Mouse (Mus musculus) embryonic facial prominence, embryonic 12.5 days (tissue): Measurements from ENCODE around the gene 1110065P20Rik. TPM values are rescaled to one million over a fixed set of nuclear protein-coding genes. Genes with fewer than 3 reads are reported as not detected.
A peak's percentile ranks its signal among the peaks of the same experiment; 100 is the strongest.

ENCODE experiments used
- ATAC-seq: fragments of 200-750 bp; cut with Nextera tagmentation; 2 replicates; pipeline ENCODE4 v1.8.0; 2017; ENCODE audit not compliant: insufficient number of reproducible peaks, insufficient read depth, low FRiP score, low TSS enrichment
- H3K27ac ChIP-seq: fragments of 300-500 bp; sonication (generic); 2 replicates; pipeline ENCODE4 v1.5.1; 2016; ENCODE audit warnings: mild to moderate bottlenecking
- H3K27me3 ChIP-seq: fragments of 300-500 bp; sonication (generic); 2 replicates; pipeline ENCODE4 v1.6.1; 2016; ENCODE audit warnings: mild to moderate bottlenecking, moderate library complexity
- H3K36me3 ChIP-seq: fragments of 300-500 bp; sonication (generic); 2 replicates; pipeline ENCODE4 v1.6.1; 2016; ENCODE audit warnings: mild to moderate bottlenecking
- H3K4me1 ChIP-seq: fragments of 300-500 bp; sonication (generic); 2 replicates; pipeline ENCODE4 v1.6.1; 2016
- H3K4me2 ChIP-seq: fragments of 300-500 bp; sonication (generic); replicated peaks from 2 replicates; pipeline ENCODE4 v1.6.1; 2016; ENCODE audit warnings: mild to moderate bottlenecking, moderate library complexity
- H3K4me3 ChIP-seq: fragments of 300-500 bp; sonication (generic); 2 replicates; pipeline ENCODE4 v1.5.1; 2016; ENCODE audit warnings: mild to moderate bottlenecking
- H3K9ac ChIP-seq: fragments of 300-500 bp; sonication (generic); 2 replicates; pipeline ENCODE4 v1.6.1; 2016; ENCODE audit warnings: mild to moderate bottlenecking, moderate library complexity
- H3K9me3 ChIP-seq: fragments of 300-500 bp; sonication (generic); 2 replicates; pipeline ENCODE4 v1.6.1; 2016; ENCODE audit warnings: mild to moderate bottlenecking, moderate library complexity
- WGBS: fragments of 180-500 bp; shearing (Covaris S2); methylation state at CpG from one replicate; pipeline ENCODE4 v1.1.7; 2016; 5-methylcytosine and 5-hydroxymethylcytosine counted together
- polyA plus RNA-seq: library from polyadenylated mRNA; unstranded; fragments of >200 nt; fragmentation: Nextera tagmentation; extraction: Ambion mirVana; gene quantifications from 2 replicates; pipeline ENCODE4 v1.2.1, GENCODE M21; 2016

The 1110065P20Rik gene
- polyA plus RNA-seq, 1 experiment from 2014 or later, result 62.8 TPM

DNA sequence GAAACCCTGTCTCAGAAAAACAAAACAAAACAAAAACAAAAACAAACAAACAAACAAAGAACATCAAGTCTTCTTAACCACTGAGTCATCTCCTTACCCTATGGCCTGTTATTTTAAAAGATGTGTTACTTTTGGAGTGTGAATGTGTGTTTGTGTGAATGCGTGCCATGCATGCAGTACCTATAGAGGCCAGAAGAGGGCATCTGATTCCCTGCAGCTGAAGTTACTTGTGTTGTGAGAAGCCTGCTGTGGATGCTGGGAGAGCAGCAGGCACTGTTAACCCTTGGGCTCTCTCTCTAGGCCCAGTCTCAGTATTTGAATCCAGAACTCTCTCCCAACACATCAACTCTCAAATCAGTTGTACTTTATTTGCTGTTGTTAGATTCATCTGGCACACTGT lies 21.7 kb upstream of the 1110065P20Rik start:
- 100% methylated on average over 1 of the region's 1 CpGs for WGBS
- Histone ChIP-seq H3K36me3 (no peaks in the 10 kb centered on the region), H3K27me3 (no peaks in the 10 kb centered on the region), H3K9ac (no peak overlapping the region), H3K4me2 (no peak overlapping the region), H3K4me3 (no peak overlapping the region), H3K9me3 (0 out of 2 replicates have a peak, but pooled peaks cover 4% of the 10 kb centered on the region), H3K27ac (no peak overlapping the region), H3K4me1 (no peaks in the 10 kb centered on the region)
- ATAC-seq, result no peak

DNA sequence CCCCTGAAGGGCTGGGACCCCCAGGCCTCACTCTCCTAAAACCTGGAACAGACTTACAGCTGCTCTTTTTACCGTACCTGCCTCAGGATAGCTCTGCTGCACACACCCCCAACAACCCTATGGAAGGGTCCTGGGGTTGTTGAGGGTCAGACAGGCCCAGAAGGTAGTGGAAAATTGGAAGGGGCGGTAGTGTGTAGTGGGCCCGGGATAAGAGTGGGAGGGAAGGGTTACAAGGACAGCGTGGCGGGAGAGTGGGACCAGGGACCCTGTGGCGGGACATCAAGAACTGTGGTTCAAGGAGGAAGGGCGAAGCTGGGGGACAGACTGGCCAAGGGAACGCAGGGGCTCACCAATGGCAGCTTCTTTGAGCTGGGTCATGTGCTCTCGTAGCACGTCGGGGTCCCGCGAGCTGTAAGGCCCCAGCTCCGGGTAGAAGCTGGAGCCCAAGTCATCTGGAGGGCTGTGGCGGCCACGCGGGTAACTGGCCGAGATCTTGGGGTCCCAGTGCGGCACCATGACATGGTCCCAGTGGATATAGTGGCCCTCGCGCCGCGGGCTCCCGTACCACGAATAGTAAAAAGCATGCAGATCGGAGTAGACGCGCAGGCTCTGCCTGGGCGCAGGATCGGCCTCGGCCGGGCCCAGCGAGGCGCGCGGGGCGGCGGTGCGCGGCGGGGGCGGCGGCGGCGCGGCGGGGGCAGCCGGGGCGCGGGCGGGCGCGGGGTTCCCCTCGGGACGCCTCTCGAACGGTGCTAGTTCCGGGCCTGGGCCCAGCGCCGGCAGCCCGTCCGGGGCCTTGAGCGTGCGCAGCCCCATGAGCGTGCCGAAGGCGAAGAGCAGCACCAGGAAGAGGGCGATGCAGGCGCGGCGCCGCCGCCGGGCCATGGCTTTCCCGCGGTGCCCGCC lies 10.5 kb upstream of the 1110065P20Rik start, which contains the start of gene Maneal:
Maneal (minus strand) TSS at position 889 of the 906 bp plus-strand sequence.
- Histone ChIP-seq H3K9me3 (no peaks in the 10 kb centered on the region), H3K36me3 (peaks cover 6% of the 10 kb centered on the region; the same call in 1 of the 2 replicates), H3K4me2 (peak within 1 kb of the TSS; percentile 82), H3K27ac (no peak within 1 kb of the TSS), H3K27me3 (peaks cover 38% of the 10 kb centered on the region), H3K9ac (peak within 1 kb of the TSS; percentile 55), H3K4me1 (peaks cover 15% of the 10 kb centered on the region), H3K4me3 (peak within 1 kb of the TSS; percentile 53)
- WGBS, result 3% methylated on average over 62 of the region's 77 CpGs
- no peak for ATAC-seq

DNA sequence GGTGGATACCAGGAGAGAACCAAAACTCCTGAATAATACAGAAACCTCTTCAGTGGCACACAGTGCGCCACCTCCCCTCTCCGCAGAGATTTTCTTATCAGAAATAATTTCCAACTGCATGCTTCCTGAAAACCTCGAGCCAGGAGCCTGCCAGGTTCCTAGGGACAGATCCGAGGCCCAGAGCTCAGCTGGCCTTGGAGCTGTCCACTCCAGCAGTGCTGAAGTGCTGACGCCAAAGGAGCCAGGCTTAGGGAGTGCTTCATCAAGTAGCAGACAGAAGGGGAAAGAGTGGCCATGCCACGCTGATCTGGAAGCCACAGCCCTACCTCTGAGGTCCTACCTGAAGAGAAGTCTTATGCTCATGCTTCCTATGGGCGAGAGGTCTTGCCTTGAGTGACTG lies 9.4 kb upstream of the 1110065P20Rik start:
- Histone ChIP-seq H3K4me3 (no peak overlapping the region), H3K36me3 (peaks cover 17% of the 10 kb centered on the region; the same call in 1 of the 2 replicates), H3K27ac (no peak overlapping the region), H3K9me3 (no peaks in the 10 kb centered on the region), H3K9ac (no peak overlapping the region), H3K4me2 (no peak overlapping the region), H3K27me3 (peaks cover 38% of the 10 kb centered on the region), H3K4me1 (peaks cover 15% of the 10 kb centered on the region)
- WGBS, result 12% methylated on average over 7 of the region's 7 CpGs
- no peak for ATAC-seq

DNA sequence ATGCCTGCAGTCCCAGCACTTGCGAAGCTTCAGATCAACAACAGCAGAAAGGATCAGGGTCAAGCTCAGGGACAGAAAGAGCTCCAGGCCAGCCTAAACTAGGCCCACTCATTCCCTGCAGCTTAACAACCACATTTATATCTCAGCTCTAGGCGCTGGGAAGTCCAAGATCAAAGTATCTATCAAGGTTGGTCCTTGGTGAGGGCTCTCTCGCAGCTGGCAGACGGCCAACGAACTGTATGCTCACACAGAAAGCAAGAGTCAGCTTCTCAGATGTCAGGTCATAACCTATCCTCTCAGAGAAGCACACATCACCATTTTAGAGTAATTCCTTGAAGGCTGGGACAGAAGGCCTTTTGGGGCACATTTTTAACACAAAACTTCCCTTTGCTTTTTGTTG lies 7.4 kb upstream of the 1110065P20Rik start:
- no peaks in the 10 kb centered on the region for H3K9me3 ChIP-seq
- H3K4me3 ChIP-seq, result no peak overlapping the region
- peaks cover 15% of the 10 kb centered on the region for H3K4me1 ChIP-seq
- H3K36me3 ChIP-seq, result peaks cover 34% of the 10 kb centered on the region
- ATAC-seq, result no peak
- peaks cover 33% of the 10 kb centered on the region for H3K27me3 ChIP-seq
- H3K27ac ChIP-seq, result no peak overlapping the region
- H3K9ac ChIP-seq, result no peak overlapping the region
- 66% methylated on average over 5 of the region's 5 CpGs for WGBS
- H3K4me2 ChIP-seq, result no peak overlapping the region

DNA sequence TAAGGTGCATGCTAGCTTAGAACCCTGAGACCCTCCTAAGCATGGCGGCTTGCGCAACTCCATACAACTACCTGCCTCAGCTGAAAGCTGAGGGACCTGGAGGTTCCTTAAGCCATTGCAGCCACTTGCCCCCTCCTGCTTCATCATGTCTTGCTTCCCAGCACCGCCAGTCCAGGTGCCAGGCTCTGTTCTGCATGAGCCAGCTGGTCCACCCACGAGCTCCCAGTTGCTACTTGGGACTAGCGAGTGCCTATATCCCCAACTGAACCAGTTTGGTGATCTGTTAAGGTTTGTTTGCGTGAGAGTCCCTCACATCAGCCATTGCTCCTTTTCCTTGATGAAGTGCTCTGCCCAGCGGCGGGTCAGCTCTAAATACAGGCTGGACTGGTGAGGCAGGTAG lies 5.3 kb upstream of the 1110065P20Rik start:
- H3K9me3 ChIP-seq, result no peaks in the 10 kb centered on the region
- 89% methylated on average over 8 of the region's 8 CpGs for WGBS
- no peak overlapping the region for H3K4me3 ChIP-seq
- H3K9ac ChIP-seq, result no peak overlapping the region
- no peak overlapping the region for H3K27ac ChIP-seq
- ATAC-seq, result no peak
- H3K27me3 ChIP-seq, result peaks cover 13% of the 10 kb centered on the region
- no peak overlapping the region for H3K4me2 ChIP-seq
- peaks cover 20% of the 10 kb centered on the region for H3K4me1 ChIP-seq
- H3K36me3 ChIP-seq, result peaks cover 36% of the 10 kb centered on the region

DNA sequence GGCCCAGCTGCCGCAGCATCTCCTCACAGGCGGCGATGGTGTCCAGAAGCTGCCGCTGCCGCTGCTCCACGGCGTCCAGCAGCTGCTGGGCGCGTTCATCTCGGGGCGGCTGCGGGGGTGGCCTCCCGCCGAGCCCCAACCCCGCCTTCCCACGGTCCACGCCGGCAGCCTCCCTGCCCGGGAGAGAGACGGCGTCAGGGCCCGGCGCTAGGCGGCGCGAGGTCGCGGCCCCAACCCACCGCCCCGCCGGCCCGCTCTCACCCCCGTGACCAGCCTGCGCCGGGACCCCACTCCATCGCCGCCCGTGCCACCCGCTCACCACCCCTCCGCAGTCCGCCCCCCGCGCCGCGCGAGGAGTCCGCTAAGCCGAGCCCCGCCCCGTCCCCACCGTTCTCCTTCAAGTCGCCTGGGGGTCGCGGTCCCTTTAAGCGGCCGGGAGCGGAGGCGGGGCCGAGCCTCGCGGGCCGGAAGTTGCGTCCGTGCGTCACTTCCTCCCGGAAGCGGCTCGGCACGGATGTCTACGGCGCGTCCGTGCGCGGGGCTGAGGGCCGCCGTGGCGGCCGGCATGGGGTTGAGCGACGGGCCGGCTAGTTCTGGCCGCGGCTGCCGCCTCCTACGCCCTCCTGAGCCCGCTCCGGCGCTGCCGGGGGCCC lies 609 bp downstream of the 1110065P20Rik start, which contains the start of gene Yrdc:
Yrdc (plus strand) TSS at position 419 of the 653 bp plus-strand sequence.
- Histone ChIP-seq H3K4me3 (peak within 1 kb of the TSS; percentile 100), H3K27me3 (no peaks in the 10 kb centered on the region), H3K36me3 (peaks cover 18% of the 10 kb centered on the region), H3K27ac (peak within 1 kb of the TSS; percentile 91), H3K9me3 (no peaks in the 10 kb centered on the region), H3K4me2 (peak within 1 kb of the TSS; percentile 86), H3K4me1 (peaks cover 22% of the 10 kb centered on the region), H3K9ac (peak within 1 kb of the TSS; percentile 93)
- WGBS, result 1% methylated on average over 80 of the region's 90 CpGs
- peak; percentile 84 for ATAC-seq

DNA sequence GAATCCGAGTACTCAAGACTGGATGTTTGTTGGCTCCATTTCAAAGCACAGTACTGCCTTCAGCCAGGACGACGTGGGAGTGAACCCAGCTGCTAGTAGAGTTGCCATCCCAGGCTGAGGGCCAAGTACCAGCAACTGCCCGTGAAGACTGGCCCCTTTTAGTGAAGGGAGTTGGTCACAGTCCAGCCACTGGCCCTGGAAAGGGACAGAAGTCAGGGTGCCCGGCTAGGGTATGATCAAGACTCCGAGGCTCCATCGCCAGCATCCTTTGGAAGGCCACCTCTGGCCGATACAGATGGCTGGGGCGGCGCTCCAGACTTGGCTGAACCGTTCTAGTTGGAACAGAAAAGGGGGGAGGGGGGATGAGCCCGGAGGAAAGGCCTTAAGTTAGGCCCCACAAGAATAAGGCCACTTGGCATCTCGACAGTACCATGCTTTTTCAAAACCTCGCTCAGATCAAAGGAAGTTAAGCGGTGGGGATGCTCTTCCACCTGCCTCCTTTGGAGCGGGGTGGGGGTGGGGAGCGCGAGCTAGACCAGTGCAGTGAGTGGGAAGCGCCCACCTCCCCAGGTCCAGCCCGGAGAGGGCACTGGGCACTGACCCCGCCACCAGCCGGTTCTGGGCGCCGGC lies 1.2 kb downstream of the 1110065P20Rik start:
- Histone ChIP-seq H3K27ac (peak overlapping the region; percentile 91), H3K4me3 (peak overlapping the region; percentile 100), H3K36me3 (peaks cover 21% of the 10 kb centered on the region), H3K9ac (peak overlapping the region; percentile 93), H3K27me3 (no peaks in the 10 kb centered on the region), H3K4me1 (peaks cover 22% of the 10 kb centered on the region), H3K9me3 (no peaks in the 10 kb centered on the region), H3K4me2 (peak overlapping the region; percentile 86)
- ATAC-seq, result peak; percentile 54
- WGBS, result 2% methylated on average over 24 of the region's 24 CpGs

DNA sequence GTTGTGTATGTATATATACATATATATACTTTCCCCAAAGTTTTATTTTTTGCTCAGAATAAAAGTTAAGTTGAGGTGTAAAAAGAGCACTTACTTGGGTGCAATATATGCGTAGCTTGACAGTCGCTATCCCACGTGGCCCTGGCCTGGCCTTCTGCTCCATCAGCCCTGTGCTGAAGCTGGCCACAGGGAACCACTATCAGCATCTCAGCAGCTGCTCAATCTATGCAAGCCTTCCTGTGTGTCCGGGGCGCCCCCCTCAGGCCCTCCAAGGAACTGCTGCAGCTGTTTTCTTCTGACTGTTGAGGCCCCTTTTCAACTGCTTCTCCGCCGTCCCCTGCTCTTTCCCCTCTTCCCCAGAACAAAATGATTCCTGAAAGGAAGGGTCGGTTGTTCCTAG lies 3.4 kb downstream of the 1110065P20Rik start:
- no peaks in the 10 kb centered on the region for H3K27me3 ChIP-seq
- H3K4me3 ChIP-seq, result no peak overlapping the region
- ATAC-seq, result no peak
- no peak overlapping the region for H3K4me2 ChIP-seq
- no peak overlapping the region for H3K9ac ChIP-seq
- peaks cover 19% of the 10 kb centered on the region for H3K4me1 ChIP-seq
- no peaks in the 10 kb centered on the region for H3K9me3 ChIP-seq
- H3K27ac ChIP-seq, result no peak overlapping the region
- peaks cover 14% of the 10 kb centered on the region for H3K36me3 ChIP-seq
- WGBS, result 13% methylated on average over 8 of the region's 8 CpGs

DNA sequence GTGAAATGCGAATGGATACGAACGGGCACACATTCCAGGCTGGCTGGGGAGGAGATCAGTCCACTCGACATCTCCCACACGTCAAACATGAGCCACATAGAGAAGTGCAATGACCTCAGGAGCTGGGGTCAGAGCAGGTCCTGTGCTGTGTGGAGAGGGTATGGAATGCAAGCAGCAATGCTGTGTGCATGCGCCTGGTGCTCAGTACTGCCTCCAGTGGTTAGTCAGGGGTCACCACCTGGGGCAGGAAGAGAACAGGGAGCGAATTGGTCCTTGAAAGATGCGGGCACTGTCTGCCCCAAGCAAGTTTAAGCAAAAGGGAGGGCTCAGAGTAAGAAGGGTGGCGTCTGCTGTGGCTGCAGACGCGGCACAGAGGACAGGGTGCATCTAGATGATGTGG lies 7.5 kb downstream of the 1110065P20Rik start:
- H3K9ac ChIP-seq, result no peak overlapping the region
- H3K4me1 ChIP-seq, result no peaks in the 10 kb centered on the region
- H3K9me3 ChIP-seq, result no peaks in the 10 kb centered on the region
- no peak for ATAC-seq
- peaks cover 43% of the 10 kb centered on the region for H3K36me3 ChIP-seq
- H3K27ac ChIP-seq, result no peak overlapping the region
- WGBS, result 55% methylated on average over 11 of the region's 11 CpGs
- no peak overlapping the region for H3K4me2 ChIP-seq
- no peaks in the 10 kb centered on the region for H3K27me3 ChIP-seq
- no peak overlapping the region for H3K4me3 ChIP-seq

DNA sequence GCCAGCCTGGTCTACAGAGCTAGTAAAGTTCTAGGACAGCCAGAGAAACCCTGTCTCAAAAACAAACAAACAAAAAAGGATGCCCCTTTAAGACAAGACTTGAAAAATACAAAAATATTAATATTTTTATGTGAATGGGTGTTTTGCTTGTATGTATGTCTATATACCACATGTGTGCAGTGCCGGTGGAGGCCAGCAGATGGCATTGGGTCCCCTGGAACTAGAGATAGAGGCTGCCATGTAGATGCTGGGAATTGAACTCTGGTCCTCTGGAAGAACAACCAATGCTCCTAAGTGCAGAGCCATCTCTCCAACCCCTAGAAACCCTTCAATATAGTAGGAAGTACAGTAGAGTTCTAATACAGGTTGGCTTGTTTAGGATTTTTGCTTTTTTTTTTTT lies 10.0 kb downstream of the 1110065P20Rik start:
- 94% methylated on average over 1 of the region's 1 CpGs for WGBS
- H3K4me3 ChIP-seq, result no peak overlapping the region
- H3K27me3 ChIP-seq, result no peaks in the 10 kb centered on the region
- ATAC-seq, result no peak
- no peaks in the 10 kb centered on the region for H3K9me3 ChIP-seq
- peaks cover 56% of the 10 kb centered on the region for H3K36me3 ChIP-seq
- no peaks in the 10 kb centered on the region for H3K4me1 ChIP-seq
- H3K9ac ChIP-seq, result no peak overlapping the region
- H3K27ac ChIP-seq, result no peak overlapping the region
- no peak overlapping the region for H3K4me2 ChIP-seq

DNA sequence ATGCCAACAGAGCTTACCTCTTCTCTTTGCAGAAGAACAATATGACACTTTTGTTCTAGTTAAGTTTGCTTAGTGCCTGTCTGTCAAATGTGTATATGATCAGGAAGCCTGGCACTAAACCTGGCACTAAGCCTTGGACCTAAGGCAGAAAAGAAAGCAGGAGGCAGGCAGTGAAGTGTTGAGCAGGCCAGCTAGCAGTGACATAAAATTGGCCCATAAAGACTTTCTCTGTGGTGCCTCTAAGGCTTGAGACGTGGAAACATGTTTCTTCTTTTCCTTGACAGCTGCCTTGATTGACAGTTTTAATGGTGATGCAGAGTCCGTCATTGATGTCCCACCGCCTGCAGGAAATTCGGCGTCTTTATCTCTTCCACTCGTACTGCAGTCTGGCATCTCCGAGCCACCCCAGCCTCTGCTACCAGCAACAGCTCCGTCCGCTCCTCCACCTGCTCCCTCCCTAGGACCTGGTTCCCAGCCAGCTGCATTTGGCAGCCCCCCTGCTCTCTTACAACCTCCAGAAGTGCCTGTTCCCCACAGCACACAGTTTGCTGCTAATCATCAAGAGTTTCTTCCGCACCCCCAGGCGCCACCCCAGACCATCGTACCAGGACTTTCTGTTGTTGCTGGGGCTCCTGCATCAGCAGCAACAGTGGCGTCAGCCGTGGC lies 12.8 kb downstream of the 1110065P20Rik start:
- no peak overlapping the region for H3K4me3 ChIP-seq
- no peak overlapping the region for H3K4me2 ChIP-seq
- no peaks in the 10 kb centered on the region for H3K9me3 ChIP-seq
- no peaks in the 10 kb centered on the region for H3K27me3 ChIP-seq
- ATAC-seq, result no peak
- no peak overlapping the region for H3K27ac ChIP-seq
- H3K4me1 ChIP-seq, result no peaks in the 10 kb centered on the region
- WGBS, result 88% methylated on average over 14 of the region's 14 CpGs
- peaks cover 64% of the 10 kb centered on the region for H3K36me3 ChIP-seq
- H3K9ac ChIP-seq, result no peak overlapping the region
